Mouse (Mus musculus) ES-Bruce4 (cell line): ENCODE data around the gene Fah. TPM values are rescaled to one million over a fixed set of nuclear protein-coding genes. Genes with fewer than 3 reads are reported as not detected.

Experiments used
- H3K27ac ChIP-seq: 2 replicates; pipeline ENCODE4 v1.5.1; 2012; ENCODE audit warnings: low read length, inconsistent platforms; ENCODE audit not compliant: insufficient read depth
- H3K27me3 ChIP-seq: 2 replicates; pipeline ENCODE4 v1.6.1; 2012; ENCODE audit warnings: mild to moderate bottlenecking, low read length, inconsistent platforms; ENCODE audit not compliant: control insufficient read depth, poor library complexity, insufficient read depth, severe bottlenecking
- H3K36me3 ChIP-seq: 2 replicates; pipeline ENCODE4 v1.6.1; 2012; ENCODE audit warnings: inconsistent platforms, mild to moderate bottlenecking, low read length, moderate library complexity; ENCODE audit not compliant: control insufficient read depth, poor library complexity, insufficient read depth, severe bottlenecking
- H3K4me1 ChIP-seq: one replicate; pipeline ENCODE4 v1.8.1; 2011; ENCODE audit warnings: low read length; ENCODE audit not compliant: control insufficient read depth, insufficient read depth
- H3K4me3 ChIP-seq: 2 replicates; pipeline ENCODE4 v1.5.1; 2011; ENCODE audit warnings: low read depth, mild to moderate bottlenecking, low read length
- H3K9ac ChIP-seq: 2 replicates; pipeline ENCODE4 v1.6.1; 2012; ENCODE audit warnings: low read depth, mild to moderate bottlenecking, inconsistent platforms; ENCODE audit not compliant: poor library complexity, severe bottlenecking
- H3K9me3 ChIP-seq: replicated peaks from 2 replicates; pipeline ENCODE4 v1.6.1; 2012; ENCODE audit warnings: mild to moderate bottlenecking, low read length, inconsistent platforms; ENCODE audit not compliant: control insufficient read depth, poor library complexity, insufficient read depth, severe bottlenecking
- CTCF ChIP-seq: IDR thresholded peaks from one replicate; pipeline ENCODE4 v1.8.1; 2011; ENCODE audit warnings: low read depth, low read length
- EP300 ChIP-seq: IDR thresholded peaks from 2 replicates; pipeline ENCODE4 v1.6.1; 2011; ENCODE audit warnings: low read depth, low read length; ENCODE audit not compliant: insufficient read depth
- POLR2A ChIP-seq: IDR thresholded peaks from one replicate; pipeline ENCODE4 v1.8.1; 2011; ENCODE audit warnings: low read length; ENCODE audit not compliant: insufficient read depth
- polyA plus RNA-seq: library from polyadenylated mRNA; stranded (reverse); fragments of >200 nt; gene quantifications from 2 replicates; pipeline ENCODE4 v1.2.4, GENCODE M21; 2011; ENCODE audit warnings: low read depth; ENCODE audit not compliant: missing spikeins, insufficient read depth, insufficient read length

Fah gene
- polyA plus RNA-seq, 1 experiment = 24.6 TPM

DNA sequence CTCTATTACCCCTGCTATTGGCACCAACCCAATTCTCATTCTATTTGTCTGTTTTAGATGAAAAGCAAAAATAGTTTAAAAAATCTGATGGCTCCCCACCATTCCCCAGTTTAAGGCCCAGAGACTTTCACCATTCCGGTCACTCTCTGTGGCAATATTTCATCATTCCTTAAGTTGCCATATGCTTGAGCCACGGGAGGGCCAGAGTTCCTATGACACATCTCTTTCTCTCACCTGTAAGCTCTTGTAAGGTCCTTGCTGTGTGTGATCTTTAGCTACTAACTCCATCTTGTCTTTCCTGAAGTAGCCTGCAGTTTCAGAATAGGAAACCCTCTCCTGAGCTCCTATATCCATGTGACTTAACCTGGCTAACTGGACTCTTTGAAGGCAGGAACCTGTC lies 12.4 kb upstream of the Fah start:
- H3K9ac ChIP-seq = no peak overlapping the region
- TF ChIP-seq CTCF (no peak), POLR2A (no peak), EP300 (no peak)
- no peak overlapping the region for H3K27ac ChIP-seq
- H3K27me3 ChIP-seq = no peaks in the 10 kb centered on the region
- H3K4me1 ChIP-seq = no peaks in the 10 kb centered on the region
- no peaks in the 10 kb centered on the region; the same call in 1 of the 2 replicates for H3K36me3 ChIP-seq
- H3K4me3 ChIP-seq = no peak overlapping the region
- no peaks in the 10 kb centered on the region for H3K9me3 ChIP-seq

DNA sequence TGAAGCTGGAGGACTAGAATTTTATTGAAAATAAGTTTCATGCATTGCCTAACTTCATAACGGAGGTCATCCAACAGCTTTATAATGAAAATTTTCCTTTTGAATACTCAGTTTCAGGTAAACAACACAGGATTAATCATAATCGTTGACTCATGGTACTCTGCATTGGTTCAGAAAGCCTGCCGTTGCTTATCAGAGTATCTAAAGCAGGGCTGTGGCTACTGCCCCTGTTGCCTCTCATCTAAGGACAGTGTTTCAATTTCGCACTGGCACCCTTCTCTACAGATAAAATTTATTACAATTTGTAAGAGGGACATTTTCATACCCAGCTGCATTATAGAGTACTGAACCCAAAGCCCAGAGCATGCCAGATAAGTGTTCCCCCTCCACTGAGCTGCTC lies 5.9 kb upstream of the Fah start:
- H3K27ac ChIP-seq = no peak overlapping the region
- no peaks in the 10 kb centered on the region for H3K9me3 ChIP-seq
- no peaks in the 10 kb centered on the region; the same call in 1 of the 2 replicates for H3K36me3 ChIP-seq
- no peak overlapping the region for H3K9ac ChIP-seq
- no peaks in the 10 kb centered on the region for H3K27me3 ChIP-seq
- no peaks in the 10 kb centered on the region for H3K4me1 ChIP-seq
- no peak overlapping the region for H3K4me3 ChIP-seq
- no peak for TF ChIP-seq POLR2A
- no peak for TF ChIP-seq CTCF
- TF ChIP-seq EP300 = no peak

DNA sequence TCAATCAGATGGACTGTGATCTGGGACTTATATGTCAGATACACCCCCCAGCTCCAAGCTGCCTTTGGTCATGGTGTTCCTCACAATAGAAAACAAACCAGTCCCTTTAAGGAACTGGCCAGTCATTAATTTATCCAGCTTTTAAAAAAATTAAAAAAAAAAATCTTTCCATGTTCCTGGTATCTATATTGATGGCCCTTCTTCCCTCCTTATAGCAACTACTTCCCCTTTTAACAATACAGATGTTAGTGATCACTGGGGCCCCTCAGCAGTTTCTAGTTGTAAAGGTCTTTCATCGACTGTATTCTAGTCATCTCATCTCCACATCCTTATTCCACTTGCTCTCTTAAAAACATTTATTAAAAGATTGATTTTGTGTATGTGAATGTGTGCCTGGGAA lies 5.1 kb upstream of the Fah start:
- Histone ChIP-seq H3K9me3 (no peaks in the 10 kb centered on the region), H3K4me3 (no peak overlapping the region), H3K36me3 (no peaks in the 10 kb centered on the region; the same call in 1 of the 2 replicates), H3K27me3 (no peaks in the 10 kb centered on the region), H3K4me1 (no peaks in the 10 kb centered on the region), H3K27ac (no peak overlapping the region), H3K9ac (no peak overlapping the region)
- TF ChIP-seq POLR2A (no peak), EP300 (no peak), CTCF (no peak)

DNA sequence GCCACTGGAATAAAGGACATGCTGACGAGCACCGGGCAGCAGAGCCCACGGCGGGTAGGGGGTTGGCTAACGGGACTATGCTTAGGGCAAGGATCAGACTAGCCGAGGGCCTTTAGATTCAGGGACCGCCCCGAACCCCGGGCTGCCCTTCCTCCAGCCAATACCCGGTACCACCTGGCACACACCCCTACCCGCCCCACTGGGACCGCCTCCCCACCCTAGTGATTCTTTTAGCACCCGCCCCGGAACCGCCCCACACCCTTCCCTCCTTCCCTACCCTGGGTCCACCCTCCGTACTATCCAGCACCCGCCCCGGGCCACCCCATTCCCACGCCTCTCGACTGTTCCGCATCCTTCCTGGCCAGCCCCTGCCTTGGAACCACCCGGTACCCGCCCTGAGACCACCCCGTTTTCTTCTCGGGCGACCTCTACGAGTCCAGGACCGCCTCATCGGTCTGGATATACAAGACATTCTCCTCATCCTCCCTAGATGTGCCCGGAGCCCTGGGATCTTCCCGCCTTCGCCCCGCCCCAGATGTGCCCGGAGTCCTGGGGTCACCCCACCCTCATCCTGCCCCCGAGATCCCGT lies 724 bp downstream of the Fah start:
- peak overlapping the region; percentile 95 for H3K4me3 ChIP-seq
- no peaks in the 10 kb centered on the region for H3K27me3 ChIP-seq
- no peaks in the 10 kb centered on the region for H3K4me1 ChIP-seq
- peak overlapping the region; percentile 71 for H3K9ac ChIP-seq
- TF ChIP-seq CTCF (no peak), EP300 (no peak), POLR2A (no peak)
- peak overlapping the region; percentile 82 for H3K27ac ChIP-seq
- no peaks in the 10 kb centered on the region for H3K36me3 ChIP-seq
- no peaks in the 10 kb centered on the region for H3K9me3 ChIP-seq

DNA sequence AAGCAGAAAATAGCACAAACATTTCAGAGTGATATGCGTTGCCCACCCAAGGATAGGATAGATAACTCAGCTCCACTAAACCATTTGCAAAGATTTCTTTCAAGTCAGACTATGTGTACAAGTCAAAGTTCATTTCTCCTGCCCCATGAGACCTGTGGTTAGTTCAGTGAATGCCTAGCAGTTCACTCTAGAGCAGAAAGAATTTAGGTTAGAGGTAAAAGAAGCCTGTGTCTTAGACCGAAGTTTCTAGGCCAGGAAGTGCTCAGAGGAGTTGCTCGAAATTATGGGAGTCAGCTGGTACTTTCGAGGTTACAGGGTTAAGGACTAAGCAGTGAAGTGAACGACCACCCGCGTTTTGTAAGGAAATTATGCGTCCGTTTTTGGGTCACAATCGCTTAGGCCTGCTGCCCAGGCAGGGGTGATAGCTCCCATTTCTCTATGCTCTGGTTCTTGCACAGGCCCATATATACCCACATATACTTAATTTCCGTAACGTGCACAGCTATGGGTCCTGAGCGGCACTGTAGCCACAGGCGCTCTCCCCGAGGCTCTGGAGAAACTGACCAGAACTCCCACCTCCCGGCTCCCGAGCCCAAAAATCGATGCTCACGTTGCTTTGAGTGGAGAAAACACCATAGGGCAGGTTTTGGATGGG lies 1.4 kb downstream of the Fah start:
- peak overlapping the region; percentile 71 for H3K9ac ChIP-seq
- no peaks in the 10 kb centered on the region for H3K36me3 ChIP-seq
- no peak for TF ChIP-seq CTCF
- no peak for TF ChIP-seq POLR2A
- TF ChIP-seq EP300 = no peak
- no peaks in the 10 kb centered on the region for H3K9me3 ChIP-seq
- H3K27ac ChIP-seq = peak overlapping the region; percentile 47; the same call in 1 of the 2 replicates
- no peaks in the 10 kb centered on the region for H3K4me1 ChIP-seq
- no peaks in the 10 kb centered on the region for H3K27me3 ChIP-seq
- peak overlapping the region; percentile 95 for H3K4me3 ChIP-seq

DNA sequence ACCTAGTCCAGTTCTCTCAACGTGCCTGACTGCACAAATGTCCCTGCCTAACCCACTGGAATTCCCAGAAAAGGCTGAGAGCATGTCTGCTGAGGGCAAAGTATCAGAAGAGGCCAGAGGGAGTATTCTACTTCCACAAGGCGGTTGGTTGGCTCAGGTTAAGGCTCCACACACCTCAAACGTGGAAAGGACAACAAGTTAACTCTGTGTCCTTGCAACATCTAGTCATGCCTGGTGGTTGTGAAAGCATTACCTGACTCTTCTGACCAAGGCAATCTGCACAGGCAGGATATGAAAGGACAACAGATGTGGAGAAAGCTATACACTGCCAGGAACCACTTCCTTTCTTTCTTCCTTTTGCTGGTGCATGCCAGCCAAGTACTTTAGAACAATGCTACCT lies 2.0 kb downstream of the Fah start:
- no peak overlapping the region for H3K4me3 ChIP-seq
- H3K9ac ChIP-seq = no peak overlapping the region
- no peaks in the 10 kb centered on the region for H3K9me3 ChIP-seq
- H3K27me3 ChIP-seq = no peaks in the 10 kb centered on the region
- H3K4me1 ChIP-seq = no peaks in the 10 kb centered on the region
- no peak for TF ChIP-seq POLR2A
- TF ChIP-seq EP300 = no peak
- TF ChIP-seq CTCF = no peak
- no peaks in the 10 kb centered on the region for H3K36me3 ChIP-seq
- no peak overlapping the region for H3K27ac ChIP-seq
